Mouse (Mus musculus): Measurements from ENCODE around the gene Parm1. TPM values are rescaled to one million over a fixed set of nuclear protein-coding genes. Genes with fewer than 3 reads are reported as not detected.
A peak's percentile ranks its signal among the peaks of the same experiment; 100 is the strongest.

The Parm1 gene
- polyA plus RNA-seq, 1 experiment from 2014 or later, result 24.4 TPM

GRCm38 (mm10) chr5:91651330-91651729 is 133.9 kb downstream of the Parm1 start:
- Histone ChIP-seq H3K27me3 (replicated peaks; ENCODE audit: control insufficient read depth, insufficient read depth, low read length) (no peaks in the 10 kb centered on the region), H3K9me3 (ENCODE audit: control insufficient read depth, low read length) (no peaks in the 10 kb centered on the region), H3K27ac (ENCODE audit: low read depth) (no peak overlapping the region), H3K4me1 (replicated peaks; ENCODE audit: control insufficient read depth, insufficient read depth, low read length) (no peaks in the 10 kb centered on the region), H3K9ac (ENCODE audit: low read length) (no peak overlapping the region), H3K4me2 (ENCODE audit: low read length) (no peak overlapping the region), H3K4me3 (ENCODE audit: low read depth, low read length) (no peak overlapping the region), H3K36me3 (ENCODE audit: control insufficient read depth, insufficient read depth, low read length) (no peaks in the 10 kb centered on the region)
- ATAC-seq (replicated peaks; ENCODE audit: low FRiP score, low TSS enrichment, low read depth), result 0 out of 2 replicates have a peak, but pooled peaks have one; percentile 58
- no peak for DNase-seq (ENCODE audit: low spot score)
- WGBS, result 67% methylated on average over 4 of the region's 4 CpGs

- no peak for ATAC-seq (replicated peaks; ENCODE audit: low FRiP score, low TSS enrichment, low read depth)
- no peak overlapping the region for H3K27ac ChIP-seq (ENCODE audit: low read depth)
- no peak for DNase-seq (ENCODE audit: low spot score)
- H3K27me3 ChIP-seq (replicated peaks; ENCODE audit: control insufficient read depth, insufficient read depth, low read length), result no peaks in the 10 kb centered on the region
- H3K36me3 ChIP-seq (ENCODE audit: control insufficient read depth, insufficient read depth, low read length), result no peaks in the 10 kb centered on the region
- H3K4me1 ChIP-seq (replicated peaks; ENCODE audit: control insufficient read depth, insufficient read depth, low read length), result no peaks in the 10 kb centered on the region
- H3K4me3 ChIP-seq (ENCODE audit: low read depth, low read length), result no peak overlapping the region
- no peaks in the 10 kb centered on the region for H3K9me3 ChIP-seq (ENCODE audit: control insufficient read depth, low read length)
- no peak overlapping the region for H3K9ac ChIP-seq (ENCODE audit: low read length)
- WGBS, result 82% methylated on average over 14 of the region's 14 CpGs
- no peak overlapping the region for H3K4me2 ChIP-seq (ENCODE audit: low read length)
Observed at GRCm38 (mm10) chr5:91653061-91653915, 135.9 kb downstream of the Parm1 start.

GRCm38 (mm10) chr5:91654331-91655048 is 137.1 kb downstream of the Parm1 start:
- no peak overlapping the region for H3K9ac ChIP-seq (ENCODE audit: low read length)
- H3K9me3 ChIP-seq (ENCODE audit: control insufficient read depth, low read length), result no peaks in the 10 kb centered on the region
- H3K27me3 ChIP-seq (replicated peaks; ENCODE audit: control insufficient read depth, insufficient read depth, low read length), result no peaks in the 10 kb centered on the region
- ATAC-seq (replicated peaks; ENCODE audit: low FRiP score, low TSS enrichment, low read depth) (no peak), DNase-seq (ENCODE audit: low spot score) (no peak)
- WGBS, result 86% methylated on average over 3 of the region's 3 CpGs
- no peak overlapping the region for H3K4me3 ChIP-seq (ENCODE audit: low read depth, low read length)
- H3K27ac ChIP-seq (ENCODE audit: low read depth), result no peak overlapping the region
- no peaks in the 10 kb centered on the region for H3K36me3 ChIP-seq (ENCODE audit: control insufficient read depth, insufficient read depth, low read length)
- H3K4me1 ChIP-seq (replicated peaks; ENCODE audit: control insufficient read depth, insufficient read depth, low read length), result no peaks in the 10 kb centered on the region
- H3K4me2 ChIP-seq (ENCODE audit: low read length), result no peak overlapping the region

- no peaks in the 10 kb centered on the region for H3K36me3 ChIP-seq (ENCODE audit: control insufficient read depth, insufficient read depth, low read length)
- H3K9me3 ChIP-seq (ENCODE audit: control insufficient read depth, low read length), result no peaks in the 10 kb centered on the region
- no peak overlapping the region for H3K4me2 ChIP-seq (ENCODE audit: low read length)
- no peaks in the 10 kb centered on the region for H3K27me3 ChIP-seq (replicated peaks; ENCODE audit: control insufficient read depth, insufficient read depth, low read length)
- DNase-seq (ENCODE audit: low spot score) (no peak), ATAC-seq (replicated peaks; ENCODE audit: low FRiP score, low TSS enrichment, low read depth) (no peak)
- H3K4me1 ChIP-seq (replicated peaks; ENCODE audit: control insufficient read depth, insufficient read depth, low read length), result no peaks in the 10 kb centered on the region
- no peak overlapping the region for H3K27ac ChIP-seq (ENCODE audit: low read depth)
- no peak overlapping the region for H3K9ac ChIP-seq (ENCODE audit: low read length)
- WGBS, result 74% methylated on average over 3 of the region's 3 CpGs
- H3K4me3 ChIP-seq (ENCODE audit: low read depth, low read length), result no peak overlapping the region
Observed at GRCm38 (mm10) chr5:91655263-91655662, 137.8 kb downstream of the Parm1 start.

- DNase-seq (ENCODE audit: low spot score) (no peak), ATAC-seq (replicated peaks; ENCODE audit: low FRiP score, low TSS enrichment, low read depth) (no peak)
- H3K9me3 ChIP-seq (ENCODE audit: control insufficient read depth, low read length), result no peaks in the 10 kb centered on the region
- H3K27ac ChIP-seq (ENCODE audit: low read depth), result no peak overlapping the region
- 77% methylated on average over 1 of the region's 1 CpGs for WGBS
- no peaks in the 10 kb centered on the region for H3K36me3 ChIP-seq (ENCODE audit: control insufficient read depth, insufficient read depth, low read length)
- no peak overlapping the region for H3K4me3 ChIP-seq (ENCODE audit: low read depth, low read length)
- H3K27me3 ChIP-seq (replicated peaks; ENCODE audit: control insufficient read depth, insufficient read depth, low read length), result no peaks in the 10 kb centered on the region
- no peaks in the 10 kb centered on the region for H3K4me1 ChIP-seq (replicated peaks; ENCODE audit: control insufficient read depth, insufficient read depth, low read length)
- no peak overlapping the region for H3K4me2 ChIP-seq (ENCODE audit: low read length)
- no peak overlapping the region for H3K9ac ChIP-seq (ENCODE audit: low read length)
Observed at GRCm38 (mm10) chr5:91662715-91663114, 145.3 kb downstream of the Parm1 start.

GRCm38 (mm10) chr5:91667127-91667526 is 149.7 kb downstream of the Parm1 start:
- H3K4me2 ChIP-seq (ENCODE audit: low read length), result no peak overlapping the region
- no peak for ATAC-seq (replicated peaks; ENCODE audit: low FRiP score, low TSS enrichment, low read depth)
- no peaks in the 10 kb centered on the region for H3K9me3 ChIP-seq (ENCODE audit: control insufficient read depth, low read length)
- no peak overlapping the region for H3K9ac ChIP-seq (ENCODE audit: low read length)
- DNase-seq (ENCODE audit: low spot score), result no peak
- no peaks in the 10 kb centered on the region for H3K36me3 ChIP-seq (ENCODE audit: control insufficient read depth, insufficient read depth, low read length)
- no peaks in the 10 kb centered on the region for H3K4me1 ChIP-seq (replicated peaks; ENCODE audit: control insufficient read depth, insufficient read depth, low read length)
- no peak overlapping the region for H3K4me3 ChIP-seq (ENCODE audit: low read depth, low read length)
- no peaks in the 10 kb centered on the region for H3K27me3 ChIP-seq (replicated peaks; ENCODE audit: control insufficient read depth, insufficient read depth, low read length)
- WGBS, result 53% methylated on average over 4 of the region's 4 CpGs
- H3K27ac ChIP-seq (ENCODE audit: low read depth), result no peak overlapping the region

GRCm38 (mm10) chr5:91669235-91669634 is 151.8 kb downstream of the Parm1 start:
- Histone ChIP-seq H3K4me1 (replicated peaks; ENCODE audit: control insufficient read depth, insufficient read depth, low read length) (no peaks in the 10 kb centered on the region), H3K4me2 (ENCODE audit: low read length) (no peak overlapping the region), H3K27ac (ENCODE audit: low read depth) (no peak overlapping the region), H3K9me3 (ENCODE audit: control insufficient read depth, low read length) (no peaks in the 10 kb centered on the region), H3K9ac (ENCODE audit: low read length) (no peak overlapping the region), H3K36me3 (ENCODE audit: control insufficient read depth, insufficient read depth, low read length) (no peaks in the 10 kb centered on the region), H3K4me3 (ENCODE audit: low read depth, low read length) (no peak overlapping the region), H3K27me3 (replicated peaks; ENCODE audit: control insufficient read depth, insufficient read depth, low read length) (no peaks in the 10 kb centered on the region)
- ATAC-seq (replicated peaks; ENCODE audit: low FRiP score, low TSS enrichment, low read depth) (no peak), DNase-seq (ENCODE audit: low spot score) (no peak)
- 84% methylated on average over 4 of the region's 4 CpGs for WGBS
